Mouse (Mus musculus): ENCODE measurements around the gene Adarb1. TPM values are rescaled to one million over a fixed set of nuclear protein-coding genes. Genes with fewer than 3 reads are reported as not detected.

Adarb1 gene
- 1.1 and 1.5 TPM in 2 replicates for polyA plus RNA-seq (2015; fragmentation: Nextera tagmentation; extraction: Ambion mirVana)

GRCm38 (mm10) chr10:77418138-77418537 is at the start of gene Adarb1:
Gene Adarb1 (minus strand): TSS chr10:77418270.
- Histone ChIP-seq H3K27me3 (ENCODE audit: control insufficient read depth, insufficient read depth, low read depth, low read length) (peaks cover 26% of the 10 kb centered on the region), H3K9me3 (replicated peaks; ENCODE audit: control insufficient read depth, low read length) (no peaks in the 10 kb centered on the region), H3K4me3 (ENCODE audit: low read depth, low read length) (peak within 1 kb of the TSS; percentile 66), H3K9ac (ENCODE audit: low read depth, low read length) (peak within 1 kb of the TSS; percentile 63), H3K36me3 (ENCODE audit: control insufficient read depth, insufficient read depth) (no peaks in the 10 kb centered on the region), H3K4me2 (ENCODE audit: low read depth, low read length) (peak within 1 kb of the TSS; percentile 81), H3K27ac (ENCODE audit: low read length) (no peak within 1 kb of the TSS; the same call in 1 of the 2 replicates), H3K4me1 (ENCODE audit: control insufficient read depth, low read depth, low read length) (peaks cover 8% of the 10 kb centered on the region)
- under 1% methylated on average over 55 of the region's 57 CpGs for WGBS (ENCODE audit: insufficient replicate concordance)
- ATAC-seq (ENCODE audit: low read depth), result peak; percentile 92

DNA sequence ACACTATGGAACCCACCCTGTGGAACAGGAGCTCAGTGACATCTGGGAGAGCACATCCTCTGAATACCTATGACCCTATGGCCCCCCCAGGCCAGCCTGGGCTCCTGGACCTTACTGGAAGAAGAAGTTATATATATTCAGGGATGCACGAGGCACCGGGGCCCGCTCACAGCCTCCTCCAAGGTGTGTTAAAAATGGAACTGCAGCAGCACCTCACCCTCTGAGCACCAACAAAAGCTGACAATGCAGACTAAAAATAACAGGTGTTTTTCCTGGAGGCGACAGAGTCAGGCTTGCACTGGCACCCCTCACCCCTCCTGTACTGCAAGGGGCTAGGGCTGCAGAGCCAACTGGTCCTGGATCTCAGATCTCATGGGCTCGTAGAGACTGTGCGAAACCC is 49.3 kb upstream of the Adarb1 start:
- no peak overlapping the region for H3K27ac ChIP-seq (ENCODE audit: low read length)
- H3K4me3 ChIP-seq (ENCODE audit: low read depth, low read length), result no peak overlapping the region
- H3K9ac ChIP-seq (ENCODE audit: low read depth, low read length), result no peak overlapping the region
- H3K27me3 ChIP-seq (ENCODE audit: control insufficient read depth, insufficient read depth, low read depth, low read length), result no peaks in the 10 kb centered on the region
- no peak for ATAC-seq (ENCODE audit: low read depth)
- H3K4me1 ChIP-seq (ENCODE audit: control insufficient read depth, low read depth, low read length), result no peaks in the 10 kb centered on the region
- no peak overlapping the region for H3K4me2 ChIP-seq (ENCODE audit: low read depth, low read length)
- no peaks in the 10 kb centered on the region for H3K9me3 ChIP-seq (replicated peaks; ENCODE audit: control insufficient read depth, low read length)
- 59% methylated on average over 6 of the region's 6 CpGs for whole genome bisulfite sequencing (ENCODE audit: insufficient replicate concordance)
- H3K36me3 ChIP-seq (ENCODE audit: control insufficient read depth, insufficient read depth), result no peaks in the 10 kb centered on the region

- Histone ChIP-seq H3K27ac (ENCODE audit: low read length) (no peak overlapping the region), H3K9ac (ENCODE audit: low read depth, low read length) (no peak overlapping the region), H3K36me3 (ENCODE audit: control insufficient read depth, insufficient read depth) (no peaks in the 10 kb centered on the region), H3K4me1 (ENCODE audit: control insufficient read depth, low read depth, low read length) (no peaks in the 10 kb centered on the region), H3K4me3 (ENCODE audit: low read depth, low read length) (no peak overlapping the region), H3K9me3 (replicated peaks; ENCODE audit: control insufficient read depth, low read length) (no peaks in the 10 kb centered on the region), H3K27me3 (ENCODE audit: control insufficient read depth, insufficient read depth, low read depth, low read length) (no peaks in the 10 kb centered on the region), H3K4me2 (ENCODE audit: low read depth, low read length) (no peak overlapping the region)
- WGBS (ENCODE audit: insufficient replicate concordance), result 72% methylated on average over 5 of the region's 5 CpGs
- ATAC-seq (ENCODE audit: low read depth), result no peak
These were observed 47.8 kb upstream of the Adarb1 start for GRCm38 (mm10) chr10:77465902-77466301.

- Histone ChIP-seq H3K9me3 (replicated peaks; ENCODE audit: control insufficient read depth, low read length) (no peaks in the 10 kb centered on the region), H3K27me3 (ENCODE audit: control insufficient read depth, insufficient read depth, low read depth, low read length) (no peaks in the 10 kb centered on the region), H3K4me2 (ENCODE audit: low read depth, low read length) (no peak overlapping the region), H3K27ac (ENCODE audit: low read length) (no peak overlapping the region), H3K4me1 (ENCODE audit: control insufficient read depth, low read depth, low read length) (no peaks in the 10 kb centered on the region), H3K36me3 (ENCODE audit: control insufficient read depth, insufficient read depth) (no peaks in the 10 kb centered on the region), H3K4me3 (ENCODE audit: low read depth, low read length) (no peak overlapping the region), H3K9ac (ENCODE audit: low read depth, low read length) (no peak overlapping the region)
- peak; percentile 37; the same call in 1 of the 2 replicates for ATAC-seq (ENCODE audit: low read depth)
- WGBS (ENCODE audit: insufficient replicate concordance), result 45% methylated on average over 10 of the region's 10 CpGs
These were observed 46.3 kb upstream of the Adarb1 start for GRCm38 (mm10) chr10:77464181-77464936.

- H3K36me3 ChIP-seq (ENCODE audit: control insufficient read depth, insufficient read depth), result no peaks in the 10 kb centered on the region
- no peaks in the 10 kb centered on the region for H3K4me1 ChIP-seq (ENCODE audit: control insufficient read depth, low read depth, low read length)
- ATAC-seq (ENCODE audit: low read depth), result no peak
- H3K9ac ChIP-seq (ENCODE audit: low read depth, low read length), result no peak overlapping the region
- no peak overlapping the region for H3K27ac ChIP-seq (ENCODE audit: low read length)
- 63% methylated on average over 8 of the region's 8 CpGs for WGBS (ENCODE audit: insufficient replicate concordance)
- no peaks in the 10 kb centered on the region for H3K27me3 ChIP-seq (ENCODE audit: control insufficient read depth, insufficient read depth, low read depth, low read length)
- no peak overlapping the region for H3K4me3 ChIP-seq (ENCODE audit: low read depth, low read length)
- H3K4me2 ChIP-seq (ENCODE audit: low read depth, low read length), result no peak overlapping the region
- no peaks in the 10 kb centered on the region for H3K9me3 ChIP-seq (replicated peaks; ENCODE audit: control insufficient read depth, low read length)
These were observed 43.1 kb upstream of the Adarb1 start for GRCm38 (mm10) chr10:77461161-77461560.

DNA sequence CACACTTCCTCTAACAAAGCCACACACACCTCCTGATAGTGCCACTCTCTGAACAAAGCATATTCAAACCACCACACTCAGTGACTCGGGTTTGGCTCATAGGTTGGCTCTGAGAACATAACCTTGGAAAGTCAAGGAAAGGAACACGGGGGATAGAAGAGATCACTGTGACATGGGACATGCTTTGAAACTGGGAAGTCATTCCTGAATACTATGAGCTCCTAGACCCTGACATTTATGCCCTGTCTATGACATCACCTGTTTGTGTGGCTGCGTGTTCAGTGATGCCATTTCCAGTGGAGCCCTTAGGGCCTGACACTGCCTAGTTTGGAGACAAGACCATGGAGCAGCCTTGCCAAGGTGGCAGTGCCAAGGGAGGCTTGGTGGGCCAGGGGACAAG is 39.6 kb upstream of the Adarb1 start:
- Histone ChIP-seq H3K4me1 (ENCODE audit: control insufficient read depth, low read depth, low read length) (no peaks in the 10 kb centered on the region), H3K27ac (ENCODE audit: low read length) (no peak overlapping the region), H3K9ac (ENCODE audit: low read depth, low read length) (no peak overlapping the region), H3K9me3 (replicated peaks; ENCODE audit: control insufficient read depth, low read length) (no peaks in the 10 kb centered on the region), H3K27me3 (ENCODE audit: control insufficient read depth, insufficient read depth, low read depth, low read length) (no peaks in the 10 kb centered on the region), H3K36me3 (ENCODE audit: control insufficient read depth, insufficient read depth) (no peaks in the 10 kb centered on the region), H3K4me2 (ENCODE audit: low read depth, low read length) (no peak overlapping the region), H3K4me3 (ENCODE audit: low read depth, low read length) (no peak overlapping the region)
- WGBS (ENCODE audit: insufficient replicate concordance), result 47% methylated on average over 3 of the region's 3 CpGs
- ATAC-seq (ENCODE audit: low read depth), result no peak

GRCm38 (mm10) chr10:77456507-77456906 is 38.4 kb upstream of the Adarb1 start:
- Histone ChIP-seq H3K36me3 (ENCODE audit: control insufficient read depth, insufficient read depth) (no peaks in the 10 kb centered on the region), H3K4me2 (ENCODE audit: low read depth, low read length) (no peak overlapping the region), H3K27ac (ENCODE audit: low read length) (no peak overlapping the region), H3K27me3 (ENCODE audit: control insufficient read depth, insufficient read depth, low read depth, low read length) (no peaks in the 10 kb centered on the region), H3K4me1 (ENCODE audit: control insufficient read depth, low read depth, low read length) (no peaks in the 10 kb centered on the region), H3K9me3 (replicated peaks; ENCODE audit: control insufficient read depth, low read length) (no peaks in the 10 kb centered on the region), H3K4me3 (ENCODE audit: low read depth, low read length) (no peak overlapping the region), H3K9ac (ENCODE audit: low read depth, low read length) (no peak overlapping the region)
- ATAC-seq (ENCODE audit: low read depth), result no peak
- 66% methylated on average over 7 of the region's 7 CpGs for WGBS (ENCODE audit: insufficient replicate concordance)

DNA sequence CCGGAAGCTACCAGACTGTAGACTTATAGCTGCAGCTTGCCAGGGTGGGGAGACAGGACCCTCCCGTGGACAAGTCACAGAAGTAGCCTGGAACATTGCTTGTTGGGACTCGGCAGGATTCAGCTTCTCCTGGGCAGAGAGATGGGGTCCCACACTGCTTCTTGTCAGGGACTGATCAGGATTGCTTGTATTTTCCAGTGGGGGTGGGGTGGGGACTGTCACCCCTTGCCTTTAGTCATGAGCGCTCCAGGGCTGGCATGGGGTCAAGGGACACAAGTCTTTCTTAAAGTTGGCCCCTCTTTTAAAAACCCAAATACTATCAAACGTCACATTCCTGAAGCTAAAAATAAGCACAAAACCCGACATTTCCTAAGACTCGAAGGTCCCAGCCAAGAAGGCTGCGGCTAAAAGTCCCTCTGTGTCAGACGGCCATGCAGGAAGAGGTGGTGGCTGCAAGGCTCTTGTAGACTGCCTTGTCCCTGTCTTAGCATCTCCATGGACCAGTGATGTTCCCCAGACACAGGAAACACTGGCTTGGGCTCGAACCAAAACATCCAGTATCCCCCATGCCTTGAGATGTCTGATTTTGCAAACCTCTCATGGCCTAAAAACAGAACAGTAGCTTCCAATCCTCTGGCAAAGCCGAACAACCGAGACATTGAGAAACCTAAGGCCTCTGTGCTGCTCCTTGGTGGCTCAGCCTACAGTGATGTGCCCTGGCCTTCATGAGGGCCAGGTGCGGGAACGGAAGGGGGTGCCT is 37.4 kb upstream of the Adarb1 start:
- ATAC-seq (ENCODE audit: low read depth), result no peak

DNA sequence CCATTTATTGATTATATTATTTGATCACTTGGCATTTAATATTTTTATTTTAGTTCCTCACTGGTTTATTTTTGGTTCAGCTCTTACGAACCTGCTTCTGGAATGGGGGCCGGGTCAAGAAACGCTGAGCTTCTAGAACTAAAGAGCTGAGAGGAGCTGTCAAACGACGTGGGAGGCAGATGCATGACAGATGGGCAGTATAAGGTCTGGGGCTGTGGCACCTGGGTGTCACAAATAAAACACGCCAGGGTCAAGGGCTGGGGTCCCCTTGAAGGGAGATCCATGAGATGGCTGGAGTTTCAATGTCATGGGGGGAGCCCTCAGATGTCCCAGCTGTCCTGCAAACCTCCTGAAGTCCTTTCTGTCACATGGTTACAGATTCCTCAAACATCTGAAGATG is 36.7 kb upstream of the Adarb1 start:
- H3K4me2 ChIP-seq (ENCODE audit: low read depth, low read length), result no peak overlapping the region
- no peak overlapping the region for H3K9ac ChIP-seq (ENCODE audit: low read depth, low read length)
- H3K27ac ChIP-seq (ENCODE audit: low read length), result no peak overlapping the region
- no peaks in the 10 kb centered on the region for H3K36me3 ChIP-seq (ENCODE audit: control insufficient read depth, insufficient read depth)
- ATAC-seq (ENCODE audit: low read depth), result no peak
- 69% methylated on average over 6 of the region's 6 CpGs for WGBS (ENCODE audit: insufficient replicate concordance)
- no peaks in the 10 kb centered on the region for H3K9me3 ChIP-seq (replicated peaks; ENCODE audit: control insufficient read depth, low read length)
- no peaks in the 10 kb centered on the region for H3K27me3 ChIP-seq (ENCODE audit: control insufficient read depth, insufficient read depth, low read depth, low read length)
- H3K4me3 ChIP-seq (ENCODE audit: low read depth, low read length), result no peak overlapping the region
- no peaks in the 10 kb centered on the region for H3K4me1 ChIP-seq (ENCODE audit: control insufficient read depth, low read depth, low read length)

More for the DNA sequence above, 37.4 kb upstream of the Adarb1 start:
- Histone ChIP-seq H3K9me3 (replicated peaks; ENCODE audit: control insufficient read depth, low read length) (no peaks in the 10 kb centered on the region), H3K27ac (ENCODE audit: low read length) (no peak overlapping the region), H3K4me3 (ENCODE audit: low read depth, low read length) (no peak overlapping the region), H3K27me3 (ENCODE audit: control insufficient read depth, insufficient read depth, low read depth, low read length) (no peaks in the 10 kb centered on the region), H3K36me3 (ENCODE audit: control insufficient read depth, insufficient read depth) (no peaks in the 10 kb centered on the region), H3K9ac (ENCODE audit: low read depth, low read length) (no peak overlapping the region), H3K4me1 (ENCODE audit: control insufficient read depth, low read depth, low read length) (no peaks in the 10 kb centered on the region), H3K4me2 (ENCODE audit: low read depth, low read length) (no peak overlapping the region)
- 52% methylated on average over 14 of the region's 14 CpGs for WGBS (ENCODE audit: insufficient replicate concordance)
